In the genomic region with DNA sequence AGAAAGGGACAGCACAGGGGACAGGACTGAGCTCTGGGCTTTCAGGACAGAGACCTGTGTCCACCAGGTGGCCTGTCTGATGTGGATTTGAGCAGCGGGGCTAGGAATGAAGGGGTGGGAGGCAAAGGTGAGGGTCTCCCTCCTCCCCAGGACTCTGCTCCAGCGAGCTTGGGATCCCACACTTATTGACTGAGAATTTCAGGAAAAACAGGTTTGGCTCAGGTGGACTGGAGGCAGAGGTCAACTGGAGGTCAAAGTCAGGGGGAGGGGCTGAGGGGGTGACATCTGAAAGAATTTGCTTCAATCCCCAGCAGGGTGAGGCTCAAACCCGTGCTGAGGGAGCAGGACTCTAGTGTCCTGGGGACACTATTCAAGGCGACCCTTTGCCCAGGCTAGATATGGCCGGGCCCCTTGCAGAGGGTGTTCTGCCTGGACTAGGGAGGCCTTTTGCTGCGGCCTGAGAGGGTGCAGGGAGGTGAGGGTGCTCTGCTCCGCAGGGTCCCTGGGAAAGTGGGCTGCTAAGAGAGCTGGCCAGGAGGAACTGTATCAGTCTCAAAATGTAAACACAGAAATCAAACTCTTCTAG, we compare ENCODE assay signal across 11 mouse cellular contexts.
DNase-seq lines count a peak whose midpoint lies in the region; ATAC-seq and TF ChIP-seq lines count a peak whose summit lies in the region.
"Had no signal": no experiment of that assay in that cellular context is flagged by ENCODE, and none has a peak within 500 bp of the region (broad histone marks: within the 10 kb centered on the region; RNA-seq: fewer than 3 reads in every experiment).

No protein-coding gene starts in this region.

- peak; percentile 10; the same call in 1 of the 2 replicates for TF ChIP-seq CTCF in forebrain, postnatal 0 days (IDR thresholded peaks at IDR 0.05; ENCODE audit: low read depth)

- no peaks in the 10 kb centered on the region for H3K9me3 ChIP-seq in midbrain, embryonic 10.5 days (replicated peaks)
- no peaks in the 10 kb centered on the region for H3K9me3 ChIP-seq in midbrain, embryonic 15.5 days
- no peaks in the 10 kb centered on the region for H3K9me3 ChIP-seq in forebrain, postnatal 0 days (ENCODE audit: low read length)
- H3K9me3 ChIP-seq in kidney, embryonic 15.5 days (replicated peaks): no peaks in the 10 kb centered on the region
- no peaks in the 10 kb centered on the region for H3K9me3 ChIP-seq in stomach, embryonic 14.5 days (ENCODE audit: control insufficient read depth, low read depth, low read length)

- 50% methylated on average over 7 of the region's 7 CpGs for WGBS in midbrain, embryonic 10.5 days
- 52% methylated on average over 7 of the region's 7 CpGs for WGBS in midbrain, embryonic 15.5 days
- WGBS in forebrain, postnatal 0 days: 61% methylated on average over 7 of the region's 7 CpGs
- 39% methylated on average over 7 of the region's 7 CpGs for WGBS in kidney, embryonic 15.5 days
- 28% methylated on average over 7 of the region's 7 CpGs for WGBS in stomach, embryonic 14.5 days

- no peak for ATAC-seq in midbrain, embryonic 15.5 days (replicated peaks)
- no peak for ATAC-seq in forebrain, postnatal 0 days
- ATAC-seq in kidney, embryonic 15.5 days (replicated peaks; ENCODE audit: low FRiP score): peak; percentile 31; the same call in 1 of the 2 replicates
- ATAC-seq in stomach, embryonic 14.5 days (ENCODE audit: insufficient number of reproducible peaks, insufficient read depth, low FRiP score, low read depth): peak; percentile 58

- H3K4me1 ChIP-seq in midbrain, embryonic 10.5 days: peaks cover 79% of the 10 kb centered on the region
- H3K4me1 ChIP-seq in midbrain, embryonic 15.5 days: peaks cover 58% of the 10 kb centered on the region
- peaks cover 17% of the 10 kb centered on the region; the same call in 1 of the 2 replicates for H3K4me1 ChIP-seq in forebrain, postnatal 0 days (ENCODE audit: insufficient read depth)
- H3K4me1 ChIP-seq in kidney, embryonic 15.5 days: peaks cover 78% of the 10 kb centered on the region
- H3K4me1 ChIP-seq in stomach, embryonic 14.5 days (ENCODE audit: control insufficient read depth, insufficient read depth, low read length): peaks cover 44% of the 10 kb centered on the region

- DNase-seq in midbrain, embryonic 10.5 days (ENCODE audit: low spot score): no peak
- DNase-seq in forebrain, postnatal 0 days: no peak
- DNase-seq in urinary bladder, adult 2 months (ENCODE audit: low spot score): no peak
- DNase-seq in ovary, postnatal 36 days (ENCODE audit: low spot score): no peak
- no peak for DNase-seq in left cerebral cortex, adult 18-20 months (ENCODE audit: low spot score in 2 of 2)
- DNase-seq: adrenal gland, postnatal 25 days; cerebellum, adult 9-11 months; gastrocnemius, adult 2 months had no signal

- H3K27ac ChIP-seq in midbrain, embryonic 10.5 days (replicated peaks): peak overlapping the region; percentile 76
- H3K27ac ChIP-seq in midbrain, embryonic 15.5 days: no peak overlapping the region
- H3K27ac ChIP-seq in forebrain, postnatal 0 days (ENCODE audit: low read depth, low read length): no peak overlapping the region
- peak overlapping the region; percentile 86 for H3K27ac ChIP-seq in kidney, embryonic 15.5 days
- peak overlapping the region; percentile 76 for H3K27ac ChIP-seq in stomach, embryonic 14.5 days (ENCODE audit: low read length)
- H3K27ac ChIP-seq: gastrocnemius, adult 2 months had no signal

- no peak overlapping the region for H3K9ac ChIP-seq in midbrain, embryonic 15.5 days
- H3K9ac ChIP-seq in forebrain, postnatal 0 days: no peak overlapping the region
- H3K9ac ChIP-seq in kidney, embryonic 15.5 days: no peak overlapping the region
- H3K9ac ChIP-seq in stomach, embryonic 14.5 days (replicated peaks; ENCODE audit: low read depth, low read length): 0 out of 2 replicates have a peak overlapping the region, but pooled peaks have one; percentile 14

- H3K4me2 ChIP-seq in midbrain, embryonic 15.5 days: no peak overlapping the region
- no peak overlapping the region for H3K4me2 ChIP-seq in forebrain, postnatal 0 days (ENCODE audit: low read depth)
- no peak overlapping the region for H3K4me2 ChIP-seq in kidney, embryonic 15.5 days
- H3K4me2 ChIP-seq in stomach, embryonic 14.5 days (replicated peaks; ENCODE audit: low read depth, low read length): peak overlapping the region; percentile 18

- H3K36me3 ChIP-seq in midbrain, embryonic 10.5 days: peaks cover 45% of the 10 kb centered on the region
- no peaks in the 10 kb centered on the region for H3K36me3 ChIP-seq in midbrain, embryonic 15.5 days (replicated peaks)
- H3K36me3 ChIP-seq in forebrain, postnatal 0 days (ENCODE audit: insufficient read depth): no peaks in the 10 kb centered on the region
- no peaks in the 10 kb centered on the region for H3K36me3 ChIP-seq in kidney, embryonic 15.5 days
- no peaks in the 10 kb centered on the region for H3K36me3 ChIP-seq in stomach, embryonic 14.5 days (ENCODE audit: control insufficient read depth, insufficient read depth, low read length)

- no peak overlapping the region for H3K4me3 ChIP-seq in midbrain, embryonic 10.5 days
- no peak overlapping the region for H3K4me3 ChIP-seq in midbrain, embryonic 15.5 days
- no peak overlapping the region for H3K4me3 ChIP-seq in forebrain, postnatal 0 days (ENCODE audit: low read depth, low read length)
- H3K4me3 ChIP-seq in kidney, embryonic 15.5 days (replicated peaks): no peak overlapping the region
- no peak overlapping the region for H3K4me3 ChIP-seq in stomach, embryonic 14.5 days (ENCODE audit: low read depth, low read length)
- H3K4me3 ChIP-seq: gastrocnemius, adult 2 months had no signal

- no peaks in the 10 kb centered on the region for H3K27me3 ChIP-seq in midbrain, embryonic 10.5 days (ENCODE audit: low read depth, poor library complexity, severe bottlenecking)
- no peaks in the 10 kb centered on the region for H3K27me3 ChIP-seq in midbrain, embryonic 15.5 days (replicated peaks)
- H3K27me3 ChIP-seq in forebrain, postnatal 0 days (ENCODE audit: insufficient read depth, low read length): no peaks in the 10 kb centered on the region
- no peaks in the 10 kb centered on the region for H3K27me3 ChIP-seq in kidney, embryonic 15.5 days
- H3K27me3 ChIP-seq in stomach, embryonic 14.5 days (ENCODE audit: control insufficient read depth, insufficient read depth, low read length): no peaks in the 10 kb centered on the region

Comparison
In these comparisons a context has a peak if more than half of its experiments do, and no peak if none do; other contexts are left out.
1. H3K27ac ChIP-seq: peak in midbrain, embryonic 10.5 days (single experiment), kidney, embryonic 15.5 days (single experiment) and stomach, embryonic 14.5 days (single experiment); none in midbrain, embryonic 15.5 days (single experiment) and forebrain, postnatal 0 days (single experiment).
2. ATAC-seq: peak in kidney, embryonic 15.5 days (single experiment) and stomach, embryonic 14.5 days (single experiment); none in midbrain, embryonic 15.5 days (single experiment) and forebrain, postnatal 0 days (single experiment).